Mouse (Mus musculus) left cerebral cortex, postnatal 14 days (tissue): ENCODE results near the gene Bdh1. TPM values are rescaled to one million over a fixed set of nuclear protein-coding genes. Genes with fewer than 3 reads are reported as not detected.
"Not testable (repeated sequence)": the region's sequence is repeated elsewhere in the genome, so short reads cannot be mapped to it uniquely, and the experiment has no call there.

Source experiments
- DNase-seq, 2 experiments: peaks; one replicate each; pipeline ENCODE4 v3.0.0; 2021 to 2022; ENCODE audit warnings: low spot score in 2 of 2, mixed read lengths in 1 of 2
- intact Hi-C: fragments of 180-260 bp; cut with DNase I; formaldehyde crosslinking; loops from one replicate; pipeline ENCODE4 v1.15.1; 2025
- long read RNA-seq, 2 experiments: library from polyadenylated mRNA; stranded (forward); transcript quantifications; one replicate each; pipeline ENCODE4 v2.0.0; 2021
- total RNA-seq, 2 experiments: library from RNA; stranded (reverse); gene quantifications; 2 replicates each; pipeline ENCODE4 v1.2.3; 2021

Gene Bdh1
- 100 to 1,000 TPM; 233 to 253 TPM for total RNA-seq
- long read RNA-seq, experiment 1, transcript Bdh1-203 (7 exons, 3,122 nt): major isoform, 76 of 114 reads
- long read RNA-seq, experiment 1, partial matches to known transcripts: 30 of 114 reads
- long read RNA-seq, experiment 1, other reads (novel, unspliced or antisense): 6 of 114 reads
- long read RNA-seq, experiment 2, transcript Bdh1-203 (7 exons, 3,122 nt): major isoform, 54 of 76 reads
- long read RNA-seq, experiment 2, partial matches to known transcripts: 5 of 76 reads
- long read RNA-seq, experiment 2, other reads (novel, unspliced or antisense): 14 of 76 reads

DNA sequence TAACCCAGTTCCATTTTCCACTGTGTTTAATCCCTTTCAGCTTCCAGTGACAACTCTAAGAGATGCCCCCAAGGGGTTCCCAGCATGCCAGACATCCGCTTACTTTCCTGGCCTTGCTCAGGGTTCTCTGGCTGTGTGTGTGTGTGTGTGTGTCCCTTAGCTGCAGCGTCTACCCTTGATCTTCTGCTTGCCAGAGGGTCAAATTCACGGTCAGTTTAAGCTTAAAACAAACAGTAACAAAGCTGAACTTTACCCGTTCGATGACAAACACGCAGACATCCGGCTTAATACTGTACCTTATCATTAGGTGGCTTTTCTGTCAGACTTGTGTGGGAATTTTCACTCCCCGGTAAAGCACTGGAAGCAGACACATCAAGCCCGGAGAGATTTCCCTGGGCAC, at the start of gene Bdh1:
Gene Bdh1 (plus strand): TSS at position 281 of the 400 bp plus-strand sequence.
- intact Hi-C loops: no loop called here
- no peak for DNase-seq

DNA sequence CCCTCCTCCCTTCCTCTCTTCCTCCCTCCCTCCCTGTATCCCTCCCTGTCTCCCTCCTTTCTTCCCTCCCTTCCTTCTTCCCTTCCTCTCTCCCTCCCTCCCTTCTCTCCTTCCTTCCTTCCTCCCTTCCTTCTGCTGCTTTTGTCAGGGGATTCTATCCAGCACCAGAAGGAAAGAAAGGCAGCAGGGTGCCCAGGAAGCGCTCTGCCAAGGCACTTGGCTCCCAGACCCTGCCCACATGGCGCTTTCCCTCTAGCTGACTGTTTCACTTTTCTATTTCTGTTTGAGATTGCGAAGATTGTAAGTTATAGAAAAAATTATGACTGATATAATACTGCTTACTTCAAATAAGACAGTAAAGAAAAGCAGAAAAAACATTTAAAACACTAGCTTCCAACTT, 49.8 kb upstream of the Bdh1 start:
- DNase-seq: peak in 1 of 2 experiments; percentile 5
- intact Hi-C loops: not testable (repeated sequence)

DNA sequence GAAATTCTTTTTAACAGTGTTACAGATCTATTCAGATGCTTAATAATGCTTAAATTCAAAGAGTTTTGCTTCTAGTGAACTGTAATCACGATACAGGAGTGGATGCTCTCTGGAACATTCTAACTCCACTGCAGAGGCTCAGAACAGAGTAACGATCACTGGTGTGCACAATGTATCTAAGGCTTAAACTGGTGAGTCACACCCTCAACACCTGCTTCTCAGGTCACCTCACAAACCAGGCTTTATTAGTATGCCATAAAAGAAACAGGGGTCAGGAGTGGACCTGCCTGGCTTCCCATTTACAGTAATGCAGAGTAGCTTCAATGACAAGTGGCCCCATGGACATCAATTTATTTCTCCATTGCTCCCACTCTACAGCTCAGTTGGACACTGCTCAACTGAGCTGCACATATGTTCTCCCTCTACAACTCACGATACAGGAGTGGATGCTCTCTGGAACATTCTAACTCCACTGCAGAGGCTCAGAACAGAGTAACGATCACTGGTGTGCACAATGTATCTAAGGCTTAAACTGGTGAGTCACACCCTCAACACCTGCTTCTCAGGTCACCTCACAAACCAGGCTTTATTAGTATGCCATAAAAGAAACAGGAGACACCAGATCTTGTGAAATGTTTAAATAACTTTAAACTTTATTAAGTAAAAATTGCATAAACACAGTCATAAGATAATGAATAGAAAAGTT, 46.0 kb upstream of the Bdh1 start:
- intact Hi-C loops, DNase-seq: not testable (repeated sequence)

DNA sequence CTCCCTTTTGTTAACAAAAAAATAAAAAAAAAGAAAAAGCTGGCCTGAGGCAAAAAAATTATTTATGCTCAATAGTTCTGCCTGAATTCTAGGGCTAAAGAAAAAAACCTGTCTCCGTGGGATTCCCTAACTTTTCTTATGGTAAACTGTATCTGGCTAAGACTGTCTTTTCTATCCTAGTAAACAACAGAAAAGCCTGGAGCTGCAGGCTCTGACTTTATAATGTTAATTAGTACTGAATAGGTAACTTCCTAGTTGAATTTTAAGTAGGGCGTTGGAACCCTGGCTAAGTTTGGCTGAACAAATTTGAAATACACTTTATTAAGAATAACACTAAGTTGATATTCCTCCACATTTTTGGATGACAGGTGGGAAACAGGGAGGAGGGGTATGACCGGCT, 33.8 kb upstream of the Bdh1 start:
- DNase-seq, intact Hi-C loops: not testable (repeated sequence)

DNA sequence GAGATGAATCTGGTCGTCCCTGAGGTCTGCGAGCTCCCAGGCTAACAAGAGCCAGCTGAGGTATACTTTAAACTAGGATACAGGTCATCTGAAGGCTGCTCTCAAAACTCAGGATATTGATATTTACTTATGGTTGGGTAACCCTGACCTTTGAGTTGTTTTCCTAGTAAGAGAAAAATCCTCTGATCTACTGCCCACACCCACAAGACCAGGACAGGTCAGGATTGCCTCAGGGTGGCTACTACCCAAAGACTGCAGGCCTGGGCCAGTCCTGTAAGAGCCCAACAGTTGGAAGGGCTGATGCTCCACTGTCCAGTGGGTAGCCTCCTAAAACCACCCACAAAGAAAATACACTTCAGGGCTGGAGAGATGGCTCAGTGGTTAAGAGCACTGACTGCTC, 22.8 kb upstream of the Bdh1 start:
- intact Hi-C loops: no loop called here
- no peak for DNase-seq

DNA sequence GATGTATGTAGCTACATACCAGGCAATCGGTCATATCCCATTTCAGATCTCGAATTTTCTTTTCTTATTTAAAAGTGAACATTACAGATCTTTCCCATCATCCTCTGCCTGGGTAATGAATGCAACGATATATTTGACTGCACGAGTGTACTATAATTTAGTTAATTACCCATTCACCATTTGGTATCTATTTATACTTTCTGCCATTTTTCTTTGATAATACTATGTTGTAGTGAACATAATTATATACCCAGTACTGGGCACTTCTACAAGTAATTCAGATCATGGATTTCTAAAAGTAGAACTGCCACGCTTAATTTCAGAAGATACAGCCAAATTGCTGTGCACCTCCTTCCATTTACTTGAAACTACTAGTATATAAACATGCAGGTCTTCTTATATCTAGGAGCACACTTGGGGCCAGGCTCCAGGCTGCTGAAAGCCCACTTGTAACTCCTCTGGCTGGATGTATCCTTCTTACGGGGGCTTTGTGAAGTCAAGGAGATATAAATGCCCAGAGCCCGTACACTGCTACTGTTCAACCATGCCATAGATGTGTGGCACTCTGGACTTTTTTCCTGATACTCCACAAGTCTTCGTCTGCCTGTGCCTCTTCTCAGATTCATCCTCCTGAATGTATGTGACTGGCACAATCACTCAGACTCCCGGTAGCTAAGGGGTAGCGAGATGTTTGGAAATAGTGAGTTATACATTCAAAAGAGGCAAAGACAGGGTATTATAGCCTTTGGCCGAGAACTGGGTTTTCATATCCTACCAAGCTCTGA, 21.0 kb upstream of the Bdh1 start:
- intact Hi-C loops: no loop called here

DNA sequence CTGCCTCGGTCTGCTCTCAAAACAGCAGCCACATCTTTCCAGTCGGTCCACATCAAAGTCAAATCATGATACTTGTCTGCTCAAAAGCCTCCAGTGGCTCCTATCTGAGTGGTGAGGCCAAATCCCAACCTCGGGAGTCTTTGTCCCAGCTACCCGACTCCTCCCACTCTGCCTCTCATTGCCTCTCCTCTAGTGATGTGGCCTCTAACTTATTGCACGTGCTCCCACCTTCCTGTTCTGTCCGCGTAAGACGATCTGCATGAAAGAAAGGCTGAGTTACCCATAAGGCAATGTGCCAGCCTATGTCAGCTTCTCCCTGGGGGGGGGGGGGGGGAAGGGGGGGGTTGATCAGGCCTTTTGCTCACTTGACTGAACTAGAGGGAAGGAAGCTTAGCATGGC, 20.0 kb upstream of the Bdh1 start:
- no peak for DNase-seq
- intact Hi-C loops: no loop called here

More for the DNA sequence above, 21.0 kb upstream of the Bdh1 start:
- DNase-seq: no peak

DNA sequence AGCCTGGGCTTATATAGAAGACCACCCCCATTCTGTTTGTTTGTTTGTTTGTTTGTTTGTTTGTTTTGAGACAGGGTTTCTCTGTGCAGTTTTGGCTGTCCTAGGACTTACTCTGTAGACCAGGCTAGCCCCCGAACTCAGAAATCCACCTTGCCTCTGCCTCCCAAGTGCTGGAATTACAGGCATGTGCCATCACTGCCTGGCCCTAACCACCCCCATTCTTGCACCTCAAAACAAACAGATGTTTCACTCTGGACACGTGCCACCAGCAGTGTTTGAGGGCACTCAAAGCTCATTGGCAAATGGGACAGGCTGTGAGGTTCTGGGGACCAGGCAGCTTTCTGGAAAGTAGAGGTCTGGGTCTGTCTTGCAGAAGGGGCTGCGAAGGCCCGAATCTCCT, 18.1 kb upstream of the Bdh1 start:
- DNase-seq: no peak
- intact Hi-C loops: no loop called here

DNA sequence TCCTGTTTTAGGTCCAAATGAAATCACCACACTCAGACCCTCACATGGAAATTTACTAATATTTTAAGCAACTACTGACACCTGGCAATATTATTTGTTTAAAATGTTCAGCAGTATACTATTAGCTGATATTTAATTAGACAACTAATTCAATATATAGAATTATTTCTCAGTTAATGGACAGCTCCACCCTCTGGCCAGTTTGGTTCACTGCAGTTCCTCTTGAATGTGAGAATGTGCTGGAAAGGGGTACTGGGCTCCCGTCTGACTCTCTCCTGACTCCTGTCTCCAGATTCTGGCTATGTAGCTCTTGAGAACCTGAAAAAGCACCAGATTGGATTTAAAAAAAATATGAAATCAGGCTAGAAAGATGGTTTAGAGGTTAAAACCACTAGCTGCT, 17.0 kb upstream of the Bdh1 start:
- intact Hi-C loops: no loop called here
- no peak for DNase-seq

DNA sequence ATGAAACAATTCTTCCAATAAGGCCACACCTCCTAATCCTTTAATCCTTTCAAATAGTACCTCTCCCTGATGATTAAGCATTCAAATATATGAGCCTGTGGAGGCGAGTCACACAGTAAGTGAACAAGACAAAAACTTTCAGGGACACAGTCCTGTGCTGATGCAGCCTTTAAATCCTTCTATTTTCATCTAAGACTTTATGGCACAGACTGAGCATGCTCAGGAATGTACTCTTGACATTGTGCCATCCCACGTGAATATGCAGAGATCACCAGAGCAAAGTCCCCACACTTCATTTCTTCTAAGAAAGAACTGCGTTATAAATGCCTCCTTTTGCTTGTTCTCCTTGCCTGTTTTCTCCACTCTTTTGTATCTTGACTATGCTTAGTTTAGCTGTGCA, 14.2 kb upstream of the Bdh1 start:
- intact Hi-C loops: no loop called here
- DNase-seq: no peak

DNA sequence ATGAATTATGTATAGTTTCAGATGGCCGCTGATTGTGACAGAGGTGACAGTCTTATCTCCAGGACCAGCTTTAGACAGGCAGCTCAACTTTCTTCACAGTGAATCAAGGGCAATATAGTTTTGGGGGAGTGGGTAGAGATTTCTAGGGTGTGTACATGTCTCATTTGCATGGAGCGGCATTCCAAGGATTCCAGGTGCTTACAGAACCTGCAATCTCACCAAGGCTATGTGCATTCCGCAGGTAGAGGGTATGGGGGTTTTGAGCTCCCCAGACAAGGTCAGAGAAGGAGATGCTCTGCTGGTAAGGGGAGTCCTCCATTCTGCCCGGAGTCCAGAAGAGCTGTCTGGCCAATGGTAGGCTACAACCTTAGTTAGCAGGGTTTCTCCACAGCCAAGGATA, 11.1 kb upstream of the Bdh1 start:
- intact Hi-C loops: no loop called here
- no peak for DNase-seq

DNA sequence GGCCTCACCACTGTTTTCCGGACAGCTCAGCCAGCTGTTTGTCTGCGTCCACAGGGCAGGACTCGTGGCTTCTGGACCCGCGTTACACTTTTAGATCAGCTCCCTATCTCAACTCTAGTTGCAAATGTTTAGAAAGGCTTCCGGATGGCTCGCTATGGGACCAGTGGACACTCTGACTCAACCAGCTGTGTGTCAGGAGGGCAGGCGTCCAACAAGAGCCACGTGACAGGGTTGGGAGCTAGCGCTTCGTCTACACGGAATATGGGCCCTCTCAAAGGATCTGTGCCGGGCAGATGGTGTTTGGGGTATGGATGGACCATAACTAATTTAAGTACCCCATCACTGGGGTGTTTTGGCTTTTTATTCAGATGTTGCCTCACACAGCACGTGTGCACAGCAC, 9.8 kb upstream of the Bdh1 start:
- peak in 1 of 2 experiments; percentile 6 for DNase-seq
- intact Hi-C loops: no loop called here

DNA sequence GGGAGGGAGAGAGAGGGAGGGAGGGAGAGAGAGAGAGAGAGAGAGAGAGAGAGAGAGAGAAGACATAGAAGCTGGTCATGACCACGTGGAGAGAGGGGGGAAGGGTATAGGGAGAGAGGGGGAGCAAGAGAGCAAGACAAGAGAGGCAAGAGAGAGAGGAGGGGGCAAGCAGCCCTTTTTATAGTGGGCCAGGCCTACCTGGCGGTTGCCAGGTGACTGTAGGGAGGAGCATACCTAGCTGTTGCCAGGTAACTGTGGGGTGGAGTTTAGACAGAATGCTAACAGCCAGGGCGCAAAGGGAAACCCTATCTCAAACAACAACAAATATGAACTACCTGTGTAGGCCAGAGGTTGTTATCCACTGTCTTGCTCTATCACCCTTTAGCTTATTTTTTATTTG, 8.3 kb upstream of the Bdh1 start:
- DNase-seq: no peak
- intact Hi-C loops: no loop called here

DNA sequence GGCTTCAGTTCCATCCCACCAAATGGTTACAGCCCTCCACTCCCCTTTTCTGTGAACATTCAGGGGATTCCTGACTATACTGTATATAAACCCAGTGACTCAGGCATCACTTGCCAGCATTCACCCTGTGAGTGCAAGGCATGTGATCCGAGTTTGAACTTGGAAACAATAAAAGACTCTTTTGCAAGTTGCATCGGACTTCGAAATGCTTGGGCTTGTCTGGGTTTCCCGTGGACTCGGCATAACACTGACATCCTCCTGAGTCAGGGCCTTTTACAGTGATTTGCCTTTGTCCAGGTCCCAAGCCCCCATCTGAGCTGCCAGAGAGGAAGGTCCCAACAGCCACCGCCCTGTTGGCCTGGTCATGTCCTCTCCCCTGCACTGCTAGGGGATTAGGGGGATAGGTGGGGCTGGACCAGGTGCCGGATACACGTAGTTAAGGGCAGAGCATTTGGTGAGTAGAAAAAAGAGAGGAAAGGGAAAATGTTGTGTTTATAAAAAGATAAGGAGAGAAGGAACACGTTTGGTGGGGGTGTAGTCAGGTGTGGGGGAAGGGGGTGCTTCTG, 6.1 kb upstream of the Bdh1 start:
- intact Hi-C loops: no loop called here
- DNase-seq: no peak

DNA sequence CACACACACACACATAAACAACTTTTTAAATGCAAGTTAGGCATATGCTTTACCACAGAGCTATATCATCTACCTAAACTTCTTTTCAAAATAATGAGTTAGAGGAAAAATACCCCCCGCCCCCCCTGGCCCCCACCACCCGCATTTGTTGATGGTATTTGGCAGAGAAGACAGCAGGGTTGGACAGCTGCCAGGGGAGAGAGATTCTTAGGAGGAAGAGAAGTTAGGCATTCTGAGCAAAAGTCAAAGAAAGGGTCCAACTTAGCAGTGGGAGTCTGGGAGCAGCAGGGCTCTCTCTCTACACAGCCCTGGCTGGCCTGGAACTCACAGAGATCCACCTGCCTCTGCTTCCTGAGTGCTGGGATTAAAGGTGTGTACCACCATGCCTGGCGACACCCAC, 3.4 kb upstream of the Bdh1 start:
- DNase-seq: no peak
- intact Hi-C loops: no loop called here

DNA sequence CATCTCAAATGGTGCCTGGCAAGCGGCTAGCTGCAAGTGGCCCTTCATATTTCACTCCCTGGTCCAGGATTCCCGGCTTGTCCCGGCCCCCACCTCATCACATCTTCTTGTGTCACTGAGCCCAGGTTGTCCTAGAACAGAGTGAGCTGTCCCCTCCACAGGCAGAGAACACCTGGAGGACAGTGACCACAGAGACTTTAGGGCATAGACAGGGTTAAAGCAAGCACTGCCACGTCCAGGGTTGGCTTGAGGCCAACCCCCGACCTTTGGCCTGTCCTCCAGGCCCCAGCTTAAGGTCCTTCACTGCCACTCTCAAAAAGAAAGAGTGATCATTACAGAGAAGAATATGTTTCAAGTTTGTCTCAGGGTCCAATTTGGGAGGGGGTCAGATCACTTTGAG, 2.6 kb upstream of the Bdh1 start:
- DNase-seq: no peak
- intact Hi-C loops: no loop called here

DNA sequence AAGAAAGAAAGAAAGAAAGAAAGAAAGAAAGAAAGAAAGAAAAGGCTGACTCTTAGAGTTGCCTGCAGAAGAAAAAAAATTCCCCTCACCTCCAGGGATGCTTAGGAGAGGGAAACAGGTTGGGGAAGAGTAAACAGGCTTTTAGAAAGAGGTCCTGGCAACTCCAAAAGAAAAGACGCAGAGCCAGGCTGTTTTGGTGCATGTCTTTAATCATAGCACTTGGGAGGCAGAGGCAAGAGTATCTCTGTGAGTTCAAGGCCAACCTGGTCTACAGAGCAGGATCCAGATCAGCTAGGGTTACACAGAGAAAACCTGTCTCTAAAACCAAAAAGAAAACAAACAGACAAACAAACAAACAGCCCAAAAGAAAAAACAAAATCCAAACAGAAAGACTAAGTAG, 642 bp downstream of the Bdh1 start:
- intact Hi-C loops: no loop called here
- no peak for DNase-seq

DNA sequence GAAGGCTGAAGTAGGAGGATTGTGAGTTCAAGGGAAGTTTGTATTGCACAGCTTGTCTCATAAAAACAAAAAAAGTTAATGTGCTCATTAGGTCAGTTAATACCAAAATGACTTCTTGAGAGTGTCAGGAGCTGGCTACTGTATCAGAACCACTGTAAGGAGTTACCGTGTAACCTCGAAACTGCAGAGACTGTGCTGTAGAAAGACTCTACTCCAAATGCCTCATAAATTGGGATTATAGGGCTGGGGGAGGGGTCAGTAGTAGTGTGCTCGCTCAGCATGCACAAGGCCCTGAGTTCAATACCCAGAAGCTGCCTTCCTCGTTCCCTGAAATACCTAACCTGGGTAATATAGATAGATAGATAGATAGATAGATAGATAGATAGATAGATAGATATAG, 1.3 kb downstream of the Bdh1 start:
- intact Hi-C loops: no loop called here
- no peak for DNase-seq

DNA sequence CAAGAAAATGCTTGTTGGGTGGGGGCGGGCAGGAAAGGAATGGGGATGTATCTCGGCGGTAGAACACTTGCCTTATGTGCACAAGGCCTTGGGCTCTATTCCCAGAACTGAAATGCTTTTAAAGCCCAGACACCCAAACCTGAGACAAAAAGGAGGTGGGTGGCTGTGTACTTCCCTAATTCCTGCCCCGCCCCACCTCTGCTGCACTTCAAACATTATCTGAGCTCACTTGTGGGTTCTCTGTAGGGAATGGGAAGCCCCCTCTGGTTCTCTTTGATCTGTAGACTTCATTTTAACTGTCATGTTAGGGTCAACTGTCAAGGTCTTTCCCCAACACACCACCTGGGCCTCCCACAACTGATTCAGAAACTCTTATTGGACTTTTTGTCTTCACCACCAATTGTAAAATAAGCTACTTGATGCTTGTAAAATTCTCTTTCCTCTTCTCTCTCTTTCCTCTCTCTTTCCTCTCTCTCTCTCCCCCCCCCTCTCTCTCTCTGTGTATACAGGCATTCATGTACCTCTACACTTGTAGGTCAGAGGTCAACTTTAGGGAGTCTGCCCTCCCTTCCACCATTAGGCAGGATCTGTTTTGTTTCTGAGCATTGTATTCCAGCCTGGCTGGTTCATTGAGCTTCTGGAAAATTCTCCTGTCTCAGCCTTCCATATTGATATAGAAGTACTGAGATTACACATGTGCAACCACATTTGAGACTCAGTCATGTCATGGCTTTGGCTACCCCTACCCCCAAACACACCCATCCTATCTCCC, 2.5 kb downstream of the Bdh1 start:
- no peak for DNase-seq
- intact Hi-C loops: no loop called here

DNA sequence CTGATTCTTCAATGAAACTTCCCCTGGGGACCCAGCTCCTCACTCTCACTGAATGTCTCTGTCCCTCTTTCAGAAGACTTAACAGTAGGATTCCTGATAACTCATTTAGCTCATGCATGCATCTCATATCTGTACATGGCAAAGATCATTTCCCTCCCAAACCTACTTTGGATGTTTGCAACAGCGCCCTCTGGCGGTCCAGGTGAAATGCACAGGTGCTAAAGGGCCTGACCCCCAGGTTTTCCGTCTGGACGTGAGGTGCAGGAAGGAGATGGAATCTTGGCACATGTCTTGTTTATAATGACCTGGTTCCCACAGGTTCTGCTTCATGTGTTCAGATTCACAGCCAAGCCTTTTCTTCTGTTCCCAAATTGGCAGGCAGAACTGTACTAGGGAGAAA, 3.4 kb downstream of the Bdh1 start:
- peak; percentile 55 to 64 for DNase-seq
- intact Hi-C loops: no loop called here
